Mouse (Mus musculus) forebrain, embryonic 16.5 days (tissue): ENCODE results near the gene Zc3h8. TPM values are rescaled to one million over a fixed set of nuclear protein-coding genes. Genes with fewer than 3 reads are reported as not detected.

ENCODE experiments used
- microRNA-seq: library from miRNA; unstranded; fragments of <30 nt; microRNA quantifications from one replicate; pipeline ENCODE4, GENCODE M21; 2017
- polyA plus RNA-seq: library from polyadenylated mRNA; unstranded; fragments of >200 nt; fragmentation: Nextera tagmentation; extraction: Ambion mirVana; gene quantifications from 2 replicates; pipeline ENCODE4 v1.2.1, GENCODE M21; 2015

Zc3h8 gene
- polyA plus RNA-seq, 1 experiment from 2014 or later, result 13.0 TPM

Small RNA genes within 50 kb of the gene (microRNA-seq; reads per million reads assigned to microRNA genes)
- gene Gm22859, result not detected

Other genes starting within 250 kb of the Zc3h8 start
- gene Mertk, start 245.1 kb downstream of the Zc3h8 start, polyA plus RNA-seq, result 0.73 and 1.2 TPM in 2 replicates
- 45.3 and 45.5 TPM in 2 replicates for gene Tmem87b, start 126.0 kb downstream of the Zc3h8 start, polyA plus RNA-seq
- gene Fbln7, start 81.1 kb downstream of the Zc3h8 start, polyA plus RNA-seq, result 1.7 and 2.4 TPM in 2 replicates
- 4.6 and 5.0 TPM in 2 replicates for gene Zc3h6, start 23.3 kb upstream of the Zc3h8 start, polyA plus RNA-seq
- gene Gm10762, start 23.6 kb upstream of the Zc3h8 start, polyA plus RNA-seq, result 16.2 and 19.5 TPM in 2 replicates
- 0.12 and 0.34 TPM in 2 replicates for gene Vinac1, start 104.1 kb upstream of the Zc3h8 start, polyA plus RNA-seq
- 33.5 and 35.9 TPM in 2 replicates for gene Ttl, start 121.9 kb upstream of the Zc3h8 start, polyA plus RNA-seq
- 18.6 and 19.1 TPM in 2 replicates for gene Polr1b, start 156.9 kb upstream of the Zc3h8 start, polyA plus RNA-seq
- 20.1 and 23.5 TPM in 2 replicates for gene Chchd5, start 185.6 kb upstream of the Zc3h8 start, polyA plus RNA-seq